Mouse (Mus musculus) C2C12 (cell line): ENCODE measurements at regions not wholly inside any gene's neighbourhood (a gene's known extent, or its start where the extent isn't known, plus 50 kb on each side); places are given as distances from the start of the nearest gene placed in this dataset.

ENCODE experiments used
- CEBPB ChIP-seq: IDR thresholded peaks from one replicate; pipeline ENCODE4 v1.6.1; 2011; ENCODE audit warnings: low read depth, mild to moderate bottlenecking, control low read depth, moderate library complexity
- CTCF ChIP-seq: IDR thresholded peaks from one replicate; pipeline ENCODE4 v1.5.1; 2011; ENCODE audit not compliant: control insufficient read depth, insufficient read depth, insufficient read length
- FOSL1 ChIP-seq: IDR thresholded peaks from one replicate; pipeline ENCODE4 v1.8.0; 2011; ENCODE audit warnings: mild to moderate bottlenecking, low read length; ENCODE audit not compliant: poor library complexity, insufficient read depth, severe bottlenecking
- MAX ChIP-seq: IDR thresholded peaks from one replicate; pipeline ENCODE4 v1.6.1; 2011; ENCODE audit warnings: mild to moderate bottlenecking, control low read depth
- MYOG ChIP-seq: IDR thresholded peaks from one replicate; pipeline ENCODE4 v1.6.1; 2011; ENCODE audit not compliant: control insufficient read depth, insufficient read length; ENCODE audit errors: extremely low read depth

- TF ChIP-seq MYOG (no peak), CTCF (no peak), FOSL1 (no peak), MAX (no peak), CEBPB (no peak)
Observed at GRCm38 (mm10) chr12:9919007-9919406, 349.1 kb downstream of the Osr1 start.
